Comparison of ENCODE assay signal across 13 mouse cellular contexts in genomic region chr6:140697994-140698393, GRCm38 (mm10). TPM values are rescaled to one million over a fixed set of nuclear protein-coding genes. Genes with fewer than 3 reads are reported as not detected.
DNase-seq lines count a peak whose midpoint lies in the region; ATAC-seq lines count a peak whose summit lies in the region.
"Had no signal": no experiment of that assay in that cellular context is flagged by ENCODE, and none has a peak within 500 bp of the region (broad histone marks: within the 10 kb centered on the region; RNA-seq: fewer than 3 reads in every experiment).

No protein-coding gene starts in this region.

- H3K4me3 ChIP-seq in hindbrain, embryonic 14.5 days (replicated peaks; ENCODE audit: low read length): no peak overlapping the region
- H3K4me3 ChIP-seq in hindbrain, embryonic 12.5 days: no peak overlapping the region
- H3K4me3 ChIP-seq: stomach, embryonic 15.5 days had no signal

- no peak overlapping the region for H3K4me2 ChIP-seq in hindbrain, embryonic 14.5 days (replicated peaks)
- H3K4me2 ChIP-seq in hindbrain, embryonic 12.5 days (replicated peaks): no peak overlapping the region
- H3K4me2 ChIP-seq: liver, embryonic 11.5 days; stomach, embryonic 15.5 days had no signal

- no peaks in the 10 kb centered on the region for H3K27me3 ChIP-seq in hindbrain, embryonic 14.5 days (ENCODE audit: control insufficient read depth, insufficient read depth, low read length)
- H3K27me3 ChIP-seq in hindbrain, embryonic 12.5 days: no peaks in the 10 kb centered on the region
- H3K27me3 ChIP-seq: stomach, embryonic 15.5 days had no signal

- no peak overlapping the region for H3K9ac ChIP-seq in hindbrain, embryonic 14.5 days
- H3K9ac ChIP-seq in hindbrain, embryonic 12.5 days: no peak overlapping the region
- H3K9ac ChIP-seq: stomach, embryonic 15.5 days had no signal

- H3K27ac ChIP-seq in hindbrain, embryonic 14.5 days: no peak overlapping the region
- no peak overlapping the region for H3K27ac ChIP-seq in hindbrain, embryonic 12.5 days
- H3K27ac ChIP-seq: stomach, embryonic 15.5 days had no signal

- no peaks in the 10 kb centered on the region for H3K36me3 ChIP-seq in hindbrain, embryonic 14.5 days (replicated peaks; ENCODE audit: control insufficient read depth, insufficient read depth)
- no peaks in the 10 kb centered on the region for H3K36me3 ChIP-seq in hindbrain, embryonic 12.5 days
- H3K36me3 ChIP-seq: stomach, embryonic 15.5 days had no signal

- no peak for ATAC-seq in hindbrain, embryonic 14.5 days (ENCODE audit: low FRiP score)
- no peak for ATAC-seq in hindbrain, embryonic 12.5 days (ENCODE audit: low FRiP score)
- ATAC-seq: inflammation-experienced regulatory T-cells, adult 6 months had no signal

- peaks cover 18% of the 10 kb centered on the region for H3K4me1 ChIP-seq in hindbrain, embryonic 14.5 days (replicated peaks; ENCODE audit: control insufficient read depth, insufficient read depth, low read length)
- peaks cover 4% of the 10 kb centered on the region; the same call in 1 of the 2 replicates for H3K4me1 ChIP-seq in hindbrain, embryonic 12.5 days
- H3K4me1 ChIP-seq: stomach, embryonic 15.5 days had no signal

- DNase-seq in hindbrain, embryonic 14.5 days (ENCODE audit: low spot score): peak; percentile 30
- peak; percentile 38 to 50 for DNase-seq in frontal cortex, postnatal 36 days (ENCODE audit: low spot score in 2 of 2)
- peak; percentile 28 for DNase-seq in left cerebral cortex, adult 11 months (ENCODE audit: low spot score)
- DNase-seq in right cerebral cortex, postnatal 10 days (ENCODE audit: low spot score in 2 of 2): peak; percentile 81 to 88
- no peak for DNase-seq in thymus, postnatal 10 days (ENCODE audit: low spot score in 2 of 2)
- DNase-seq in c-Kit-positive CD71-positive TER-119-positive erythroid progenitor cells, embryonic 14.5 days (ENCODE audit: low spot score): no peak
- DNase-seq in spleen, postnatal 4 days (ENCODE audit: low spot score in 2 of 2): no peak
- DNase-seq: heart, adult 11 months had no signal

- H3K9me3 ChIP-seq in hindbrain, embryonic 14.5 days (ENCODE audit: control insufficient read depth, low read length): no peaks in the 10 kb centered on the region
- H3K9me3 ChIP-seq in hindbrain, embryonic 12.5 days (replicated peaks): no peaks in the 10 kb centered on the region
- H3K9me3 ChIP-seq: stomach, embryonic 15.5 days had no signal

- WGBS in hindbrain, embryonic 14.5 days: 77% methylated on average over 11 of the region's 11 CpGs
- 81% methylated on average over 11 of the region's 11 CpGs for WGBS in hindbrain, embryonic 12.5 days

RNA-seq across cellular contexts. Expression of gene Gm11077, which starts 31.1 kb away (rescaled TPM):
- polyA plus RNA-seq in hindbrain, embryonic 14.5 days (2014; fragmentation: Nextera tagmentation; extraction: Ambion mirVana): not detected in 2 replicates
- not detected in 2 replicates for polyA plus RNA-seq in hindbrain, embryonic 12.5 days (2016; fragmentation: Nextera tagmentation; extraction: Ambion mirVana)
- polyA plus RNA-seq: inflammation-experienced regulatory T-cells, adult 6 months; liver, embryonic 11.5 days; neural tube, embryonic 11.5 days; stomach, embryonic 15.5 days had no signal

Comparison
In these comparisons a context has a peak if more than half of its experiments do, and no peak if none do; other contexts are left out.
1. DNase-seq: peak in hindbrain, embryonic 14.5 days (single experiment), frontal cortex, postnatal 36 days (2 of 2), left cerebral cortex, adult 11 months (single experiment) and right cerebral cortex, postnatal 10 days (2 of 2); none in thymus, postnatal 10 days (0 of 2), c-Kit-positive CD71-positive TER-119-positive erythroid progenitor cells, embryonic 14.5 days (single experiment) and spleen, postnatal 4 days (0 of 2).